Mouse (Mus musculus) regulatory T cell (primary cell): ENCODE results near the gene Slc25a21.

Source experiments
- in situ Hi-C: fragments of 300-600 bp; cut with MboI, MseI; formaldehyde crosslinking; loops from one replicate; pipeline ENCODE4 v1.15.1; 2025; ENCODE audit warnings: high pct_unique_total_duplicates

Gene Slc25a21

DNA sequence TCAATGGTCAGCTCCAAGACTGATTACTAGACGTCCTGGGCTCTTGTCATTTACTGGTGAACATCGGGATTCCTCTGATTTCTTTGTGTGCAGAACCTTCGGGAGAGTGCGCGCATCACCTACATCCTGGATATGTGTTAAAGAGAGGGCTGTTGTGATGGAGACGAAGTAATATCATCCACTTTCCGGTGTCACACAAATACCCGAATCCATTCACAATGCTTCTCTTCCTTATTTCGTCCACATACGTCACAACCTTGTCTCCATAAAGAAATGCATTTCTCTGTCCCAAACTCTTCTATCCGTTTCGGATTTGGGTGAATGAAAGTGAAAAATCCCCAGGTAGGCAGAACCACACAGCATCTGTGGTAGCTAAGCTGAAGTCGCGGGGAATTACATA lies 502.9 kb downstream of the Slc25a21 start:
- in situ Hi-C loops = no loop called here

DNA sequence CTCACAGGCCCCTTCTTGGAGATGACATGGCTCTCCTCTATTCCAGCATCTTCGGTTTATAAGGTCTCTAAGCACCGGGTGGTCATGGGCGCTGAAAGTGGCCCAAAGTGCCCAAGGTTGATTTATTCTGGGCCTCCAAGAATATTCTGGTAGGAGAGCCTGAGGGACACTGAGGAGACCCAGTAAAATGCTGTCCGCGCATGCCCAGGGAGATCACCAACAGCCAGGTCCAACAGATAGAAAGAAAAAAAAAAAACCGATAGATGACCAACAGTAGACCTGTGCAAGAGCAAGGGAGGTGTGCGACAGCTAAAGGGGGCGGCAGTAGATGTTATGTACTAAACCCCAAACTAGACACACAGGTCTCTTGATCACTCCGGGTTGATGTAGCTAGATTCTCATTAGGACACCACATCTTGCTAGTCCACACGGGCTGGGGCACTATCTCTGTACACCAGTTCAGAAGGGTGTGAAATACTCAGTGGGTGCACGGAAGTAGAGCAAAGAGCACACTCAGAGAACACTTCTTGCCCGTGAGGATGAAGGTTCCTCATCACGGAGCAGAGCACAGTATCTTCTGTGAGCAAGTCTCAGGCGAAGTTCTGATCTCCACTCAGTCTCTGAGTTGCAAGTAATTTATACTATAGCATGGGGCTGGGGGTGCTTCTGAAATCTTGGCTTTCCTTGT lies 503.7 kb downstream of the Slc25a21 start:
- in situ Hi-C loops = no loop called here

DNA sequence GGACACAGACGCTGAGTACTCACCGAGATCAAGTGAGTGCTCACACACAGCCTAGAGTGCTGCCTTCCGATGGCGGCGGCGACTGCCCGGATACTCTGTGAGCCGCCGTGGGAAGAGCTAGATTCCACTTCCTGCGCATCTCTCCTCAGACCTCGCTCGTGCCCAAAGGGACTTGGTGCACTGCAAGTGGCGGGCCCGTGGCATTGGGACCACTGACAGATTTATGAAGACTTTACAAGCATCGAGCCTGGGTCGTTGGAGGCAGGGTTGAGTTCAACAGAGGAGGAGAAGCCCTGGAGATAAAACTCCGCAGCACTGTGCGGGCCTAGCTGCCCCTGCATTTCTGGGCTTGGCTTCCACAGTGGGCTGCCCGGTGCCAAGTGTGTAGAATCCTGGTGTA lies 504.7 kb downstream of the Slc25a21 start:
- in situ Hi-C loops = no loop called here

DNA sequence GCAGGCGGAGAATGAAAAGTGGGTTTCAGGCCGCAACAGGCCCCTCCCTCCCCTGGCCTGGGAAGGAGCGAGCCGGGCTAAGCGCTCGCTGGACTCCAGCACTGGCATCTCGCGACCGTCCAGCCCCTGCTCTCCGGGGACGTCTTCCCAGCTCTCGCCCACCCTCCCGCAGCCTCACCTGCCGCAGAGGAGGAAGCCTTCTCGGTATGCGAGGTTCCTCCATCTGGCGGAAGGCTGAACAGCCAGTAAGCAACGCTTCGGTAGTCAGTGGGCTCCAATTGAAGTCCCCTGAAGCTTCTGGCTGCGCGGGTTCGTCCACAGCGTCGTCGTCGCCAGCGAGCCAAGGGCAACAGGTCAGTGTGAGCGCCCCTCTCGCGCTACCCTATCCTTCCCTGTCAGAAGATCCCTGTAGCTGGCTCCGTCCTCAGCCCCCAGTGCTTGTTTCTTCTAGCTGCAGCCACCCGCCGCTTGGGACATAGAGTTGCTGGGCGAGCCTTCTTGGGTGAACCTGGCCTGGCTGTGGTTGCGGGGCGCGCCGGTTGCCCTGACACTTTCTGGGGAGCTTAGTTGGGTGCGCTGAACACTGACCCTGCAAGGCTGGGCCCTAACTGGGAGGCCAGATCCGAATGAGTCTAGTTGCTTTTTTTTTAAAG lies 505.7 kb downstream of the Slc25a21 start, which contains the start of gene Pax9:
Gene Pax9 (plus strand): TSS at position 341 of the 653 bp plus-strand sequence.
- in situ Hi-C loops = no loop called here

DNA sequence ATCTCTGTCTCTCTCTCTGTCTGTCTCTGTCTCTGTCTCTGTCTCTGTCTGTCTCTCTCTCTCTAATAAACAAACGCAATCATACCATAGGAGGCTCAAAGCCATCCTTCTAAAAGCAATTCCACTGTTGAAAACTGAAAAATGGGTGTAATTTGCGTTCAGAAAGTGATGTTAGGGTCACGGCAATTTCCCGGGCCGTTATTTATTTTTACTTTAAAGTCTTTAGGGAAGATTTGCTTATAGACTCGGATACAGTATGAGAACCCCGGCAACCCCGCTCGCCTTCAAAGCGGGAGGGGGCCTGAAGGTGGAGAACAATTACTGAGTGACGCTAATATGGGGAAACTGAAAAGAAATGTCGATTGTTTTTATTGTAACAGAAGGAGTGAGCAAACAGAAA lies 506.3 kb downstream of the Slc25a21 start:
- in situ Hi-C loops = no loop called here

DNA sequence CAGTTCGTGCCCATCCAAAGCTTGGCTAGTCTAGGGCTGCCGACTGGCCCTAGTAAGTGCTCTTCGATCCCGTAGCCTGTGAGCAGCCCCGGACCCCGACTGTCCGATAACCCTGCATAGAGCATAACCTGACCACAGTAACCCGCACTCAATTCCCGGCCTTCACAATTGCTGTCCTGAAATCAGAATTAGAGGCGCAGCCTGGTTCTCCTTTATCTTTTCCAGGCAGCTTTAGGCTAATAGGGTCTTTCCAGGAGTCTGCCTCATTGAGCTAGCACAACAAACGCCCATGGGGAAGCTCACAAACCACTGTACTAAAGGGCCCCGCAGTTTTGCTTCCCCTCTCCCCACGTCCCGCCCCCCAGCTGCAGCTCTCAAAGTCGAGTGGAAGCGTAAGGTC lies 506.9 kb downstream of the Slc25a21 start:
- in situ Hi-C loops = no loop called here

DNA sequence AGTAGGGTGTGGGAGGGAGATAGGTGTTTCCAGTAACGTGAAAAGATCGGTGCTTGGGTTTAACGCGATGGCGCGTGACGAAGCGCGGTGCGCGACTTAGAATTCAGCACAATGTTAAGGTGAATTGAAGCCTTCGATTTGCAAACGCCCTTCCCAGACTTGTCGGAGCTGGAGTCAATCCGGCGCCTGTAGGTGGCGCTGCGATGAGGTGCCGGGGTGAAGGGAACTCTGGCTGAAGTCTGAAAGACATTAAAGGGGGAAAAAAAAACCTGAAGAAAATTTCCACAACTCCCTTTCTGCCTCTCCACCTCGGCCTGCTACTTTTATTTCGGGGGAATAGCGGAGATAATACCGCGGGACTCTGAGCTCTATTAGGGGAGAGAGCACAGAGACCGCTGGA lies 507.5 kb downstream of the Slc25a21 start:
- in situ Hi-C loops = no loop called here

DNA sequence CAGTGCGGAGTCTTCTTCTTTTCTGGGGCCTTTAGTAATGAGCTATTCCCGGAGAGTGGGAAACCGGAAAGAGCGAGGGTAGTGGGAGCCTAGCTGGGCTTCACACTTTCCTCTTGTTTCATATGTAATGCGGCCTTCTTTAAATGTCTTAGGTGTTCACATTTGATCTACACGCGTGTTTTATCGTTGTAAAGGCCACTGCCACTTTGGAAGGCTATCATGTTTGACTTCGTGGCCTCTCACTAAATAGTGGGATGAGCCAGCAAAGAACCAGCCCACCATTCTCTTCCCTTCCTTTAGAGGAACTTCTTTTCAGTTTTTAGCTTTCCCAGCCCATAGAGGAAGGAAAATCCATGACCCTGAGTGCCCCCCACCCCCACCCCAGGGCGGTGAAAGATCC lies 507.9 kb downstream of the Slc25a21 start:
- in situ Hi-C loops = no loop called here

DNA sequence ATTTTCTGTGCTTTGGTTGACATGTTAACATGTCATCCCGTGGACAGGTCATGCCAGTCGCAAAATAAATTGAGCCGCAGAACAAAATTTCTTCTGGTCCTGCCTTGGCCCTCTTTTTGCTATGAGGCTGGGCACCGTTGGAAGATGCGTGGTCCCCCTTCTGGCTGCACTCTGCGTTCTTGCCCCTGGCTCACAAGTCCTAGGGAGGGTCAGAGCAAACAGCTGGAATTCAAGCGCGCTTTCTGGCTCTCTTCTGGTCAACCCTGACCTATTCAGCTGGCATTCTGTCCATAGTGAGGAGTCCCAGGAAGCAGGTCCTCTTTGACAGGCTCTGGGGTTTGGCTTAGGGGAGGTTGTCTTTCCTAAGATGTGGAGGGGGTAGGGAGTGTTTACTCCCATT lies 508.4 kb downstream of the Slc25a21 start:
- in situ Hi-C loops = no loop called here

DNA sequence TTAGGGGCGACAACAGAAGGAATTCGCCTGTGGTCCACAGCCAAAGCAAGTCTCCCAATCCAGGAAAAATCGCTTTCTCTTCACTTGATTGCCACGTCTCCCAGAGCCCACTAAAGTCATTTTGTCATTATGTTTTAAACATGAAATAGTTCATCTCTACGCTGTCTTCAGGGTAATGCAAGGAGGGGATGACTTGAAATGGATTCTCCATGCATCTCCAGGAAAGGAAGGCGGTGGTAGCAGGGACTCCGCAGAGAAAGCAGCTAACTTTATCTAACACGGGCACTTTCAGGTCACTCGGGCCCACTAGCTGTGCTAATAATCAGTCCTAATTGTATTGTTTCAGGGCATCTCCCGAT lies 508.8 kb downstream of the Slc25a21 start:
- in situ Hi-C loops = no loop called here

DNA sequence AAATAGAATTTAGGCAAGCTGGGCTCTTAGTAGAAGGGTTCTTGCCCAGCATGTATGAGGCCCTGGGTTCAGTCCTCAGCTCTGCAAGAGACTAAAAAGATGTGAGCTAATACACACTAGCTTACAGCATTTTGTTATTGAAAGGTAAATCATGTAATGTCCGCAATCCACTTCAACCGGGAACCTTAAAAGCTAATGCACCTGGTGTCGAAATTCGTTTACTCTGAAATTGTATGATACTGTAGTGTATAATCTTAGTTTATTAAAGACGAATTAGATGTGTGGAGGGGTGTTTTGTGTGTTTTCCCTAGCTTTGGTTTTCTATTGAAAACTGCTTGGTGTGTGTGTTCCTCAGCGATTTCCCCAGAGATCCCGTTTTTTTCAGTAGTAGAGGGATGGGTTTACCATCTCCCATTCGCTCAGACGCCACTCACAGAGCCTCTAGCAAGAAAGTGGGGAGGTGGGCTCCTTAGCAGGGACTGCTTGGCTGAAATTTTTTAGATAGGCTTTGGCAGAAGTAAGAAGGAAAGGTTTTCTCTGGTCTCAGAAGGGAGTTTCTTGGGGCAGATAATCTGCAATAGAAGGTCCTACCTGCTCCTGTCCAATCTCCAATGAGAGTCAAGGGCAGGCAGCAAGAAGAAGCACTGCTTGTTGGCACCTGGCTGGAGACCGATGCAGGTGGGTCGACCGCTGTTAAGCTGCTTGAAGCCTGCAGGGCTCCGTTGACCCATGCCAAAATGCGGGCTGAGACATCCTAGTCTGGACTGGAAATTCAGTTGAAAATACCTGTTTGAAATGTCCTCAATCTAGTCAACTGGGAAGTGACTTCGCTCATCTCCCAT lies 509.4 kb downstream of the Slc25a21 start:
- in situ Hi-C loops = no loop called here

DNA sequence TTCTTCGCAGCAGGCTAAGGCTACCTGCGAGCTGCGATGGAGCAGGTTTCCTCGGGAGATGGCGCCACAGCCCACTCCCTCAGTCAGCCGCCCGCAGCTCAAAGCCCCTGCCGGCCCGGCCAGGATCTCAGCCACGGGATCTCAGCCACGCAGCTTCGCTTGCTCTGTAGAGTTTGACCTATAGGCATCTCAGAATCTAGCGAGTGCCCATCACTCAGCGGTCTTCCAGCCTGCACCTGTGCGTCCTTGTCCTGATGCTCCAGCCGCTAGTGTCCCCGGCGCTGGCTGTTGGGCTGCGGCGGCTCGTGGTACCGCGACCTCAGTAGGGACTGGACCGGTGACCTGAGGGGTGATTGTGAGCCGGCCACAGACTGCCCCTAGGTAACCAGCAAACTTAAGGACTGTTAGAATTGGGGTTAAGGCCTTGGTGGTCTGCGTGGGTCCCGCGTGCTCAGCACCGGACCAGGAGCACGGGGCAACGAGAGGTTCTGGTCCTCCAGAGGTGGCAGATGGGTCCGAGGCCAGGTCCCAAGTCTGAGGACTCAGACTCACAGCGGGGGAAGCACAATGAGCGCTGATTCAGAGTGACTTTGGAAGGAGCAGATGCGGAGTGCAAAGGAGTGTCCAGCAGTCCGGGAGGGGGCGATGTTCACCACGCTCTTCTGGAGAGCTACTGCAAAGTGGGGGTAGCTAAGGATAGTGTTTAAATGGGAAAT lies 516.0 kb downstream of the Slc25a21 start:
- in situ Hi-C loops = no loop called here

DNA sequence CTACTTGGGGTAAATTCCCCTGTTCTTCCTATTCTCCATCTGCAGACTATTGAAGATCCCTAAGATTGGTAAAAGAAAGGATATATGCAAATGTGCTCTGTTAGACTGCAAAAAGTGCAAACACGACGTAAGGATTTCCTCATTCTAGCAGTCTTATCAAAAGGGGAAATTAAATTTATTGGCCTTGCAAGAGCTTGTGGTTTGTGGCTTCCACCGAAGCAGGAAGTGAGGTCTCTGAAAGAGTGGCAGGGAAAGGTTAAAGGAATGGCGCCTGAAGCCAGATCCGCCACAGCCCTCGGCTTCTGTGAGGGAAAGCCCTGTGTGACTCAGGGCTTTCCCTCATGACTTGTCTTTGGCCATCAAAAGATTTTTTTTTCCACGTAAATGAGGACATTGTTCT lies 519.7 kb downstream of the Slc25a21 start:
- in situ Hi-C loops = no loop called here

DNA sequence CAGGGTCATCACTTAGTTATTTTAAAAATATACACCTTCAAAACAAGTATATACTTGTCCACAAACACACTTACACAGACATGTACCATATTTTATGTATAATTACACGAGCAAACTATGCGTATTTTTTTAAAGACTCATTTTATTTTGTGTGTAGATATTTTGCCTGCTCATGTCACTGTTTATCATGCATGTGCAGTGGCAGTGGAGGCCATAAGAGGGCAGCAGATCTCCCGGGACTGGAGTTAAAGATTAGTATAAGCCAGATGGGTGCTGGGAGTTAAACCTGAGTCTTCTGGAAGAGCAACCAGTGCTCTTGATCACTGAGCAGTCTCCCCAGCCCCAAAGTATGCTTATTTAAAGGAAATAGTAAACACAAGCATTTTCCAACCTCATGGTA lies 522.5 kb downstream of the Slc25a21 start:
- in situ Hi-C loops = no loop called here

DNA sequence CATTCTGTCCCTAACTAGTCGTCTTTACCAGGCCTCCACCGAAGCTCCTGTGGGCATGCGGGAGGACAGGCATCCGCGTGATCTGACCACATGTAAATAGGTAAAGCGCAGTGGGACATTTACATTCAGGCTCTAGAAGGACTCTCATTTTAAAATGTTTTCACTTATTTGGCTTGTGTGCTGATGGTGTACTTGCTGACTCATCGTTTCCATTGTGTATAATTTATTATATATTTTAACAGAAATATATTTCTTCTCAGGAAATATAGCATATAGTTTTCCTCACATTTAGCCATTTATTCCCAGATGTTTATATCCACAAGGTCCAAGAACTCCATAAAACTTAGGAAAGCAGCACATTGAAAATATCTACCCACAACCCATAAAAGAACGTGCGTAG lies 526.5 kb downstream of the Slc25a21 start:
- in situ Hi-C loops = no loop called here

DNA sequence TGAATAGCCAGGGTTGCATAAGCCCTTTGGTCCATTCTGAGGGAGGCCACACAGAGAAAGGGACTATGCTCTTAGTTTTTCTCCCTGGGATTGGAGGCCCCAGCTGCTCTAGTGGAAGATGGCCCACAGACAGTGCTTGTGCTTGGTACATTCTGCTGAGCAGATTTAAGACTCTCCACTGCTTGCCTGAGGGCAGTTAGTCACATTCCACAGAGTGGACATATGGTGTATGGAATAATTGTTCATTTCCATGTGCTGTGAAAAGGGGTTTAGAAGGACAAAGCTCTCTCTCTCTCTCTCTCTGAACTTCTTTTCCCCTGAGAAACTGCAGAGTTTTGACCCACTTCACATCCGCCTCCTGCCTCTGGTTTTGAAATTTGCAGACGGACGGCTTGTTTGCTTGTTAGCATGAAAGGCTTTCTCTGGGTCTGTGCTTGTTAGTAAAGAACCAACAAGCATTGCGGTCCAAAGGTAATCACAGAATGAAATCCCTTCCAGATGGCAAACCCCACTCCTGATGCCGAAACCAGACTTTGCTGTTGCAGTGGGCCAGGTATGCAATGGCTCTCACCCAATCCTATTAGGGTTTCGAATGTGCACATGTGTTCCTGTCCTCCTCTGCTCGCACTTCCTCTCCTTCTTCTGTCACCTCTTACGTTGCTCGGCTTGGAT lies 527.7 kb downstream of the Slc25a21 start:
- in situ Hi-C loops = no loop called here
